ENCODE assay signal across 7 mouse cellular contexts in genomic region chr13:100670181-100670741, GRCm38 (mm10). TPM values are rescaled to one million over a fixed set of nuclear protein-coding genes. Genes with fewer than 3 reads are reported as not detected.
DNase-seq lines count a peak whose midpoint lies in the region; ATAC-seq lines count a peak whose summit lies in the region.

No protein-coding gene starts in this region.

- H3K4me3 ChIP-seq in neural tube, embryonic 11.5 days (ENCODE audit: low read depth, low read length): peak overlapping the region; percentile 51; the same call in 1 of the 2 replicates
- H3K4me3 ChIP-seq in forebrain, embryonic 16.5 days (replicated peaks; ENCODE audit: low read length): peak overlapping the region; percentile 54
- peak overlapping the region; percentile 68 for H3K4me3 ChIP-seq in liver, embryonic 12.5 days

- no peaks in the 10 kb centered on the region for H3K27me3 ChIP-seq in neural tube, embryonic 11.5 days (ENCODE audit: control insufficient read depth, insufficient read depth, low read length)
- no peaks in the 10 kb centered on the region for H3K27me3 ChIP-seq in forebrain, embryonic 16.5 days (replicated peaks; ENCODE audit: control insufficient read depth, insufficient read depth, low read length)
- H3K27me3 ChIP-seq in liver, embryonic 12.5 days (replicated peaks): peaks cover 16% of the 10 kb centered on the region

- peak overlapping the region; percentile 74 for H3K4me2 ChIP-seq in neural tube, embryonic 11.5 days (ENCODE audit: low read depth)
- peak overlapping the region; percentile 86 for H3K4me2 ChIP-seq in forebrain, embryonic 16.5 days (ENCODE audit: low read length)
- peak overlapping the region; percentile 87 for H3K4me2 ChIP-seq in liver, embryonic 12.5 days

- WGBS in neural tube, embryonic 11.5 days: 68% methylated on average over 9 of the region's 9 CpGs
- 59% methylated on average over 9 of the region's 9 CpGs for WGBS in forebrain, embryonic 16.5 days
- WGBS in liver, embryonic 12.5 days (ENCODE audit: insufficient replicate concordance): 16% methylated on average over 9 of the region's 9 CpGs

- no peaks in the 10 kb centered on the region for H3K36me3 ChIP-seq in neural tube, embryonic 11.5 days (ENCODE audit: control insufficient read depth, insufficient read depth, low read length)
- peaks cover 8% of the 10 kb centered on the region; the same call in 1 of the 2 replicates for H3K36me3 ChIP-seq in forebrain, embryonic 16.5 days (ENCODE audit: control insufficient read depth, insufficient read depth)
- H3K36me3 ChIP-seq in liver, embryonic 12.5 days: peaks cover 16% of the 10 kb centered on the region

- no peaks in the 10 kb centered on the region for H3K9me3 ChIP-seq in neural tube, embryonic 11.5 days (ENCODE audit: control insufficient read depth, low read length)
- 0 out of 2 replicates have a peak, but pooled peaks cover 2% of the 10 kb centered on the region for H3K9me3 ChIP-seq in forebrain, embryonic 16.5 days (ENCODE audit: control insufficient read depth, low read length)
- no peaks in the 10 kb centered on the region; the same call in 1 of the 2 replicates for H3K9me3 ChIP-seq in liver, embryonic 12.5 days (replicated peaks)

- H3K27ac ChIP-seq in neural tube, embryonic 11.5 days (ENCODE audit: low read depth, low read length): no peak overlapping the region
- no peak overlapping the region for H3K27ac ChIP-seq in forebrain, embryonic 16.5 days (ENCODE audit: low read length)
- peak overlapping the region; percentile 72 for H3K27ac ChIP-seq in liver, embryonic 12.5 days

- H3K9ac ChIP-seq in neural tube, embryonic 11.5 days (ENCODE audit: low read length): no peak overlapping the region; the same call in 1 of the 2 replicates
- H3K9ac ChIP-seq in forebrain, embryonic 16.5 days (replicated peaks; ENCODE audit: low read depth, low read length): no peak overlapping the region
- peak overlapping the region; percentile 73 for H3K9ac ChIP-seq in liver, embryonic 12.5 days

- no peak for ATAC-seq in neural tube, embryonic 11.5 days (ENCODE audit: insufficient read depth, low FRiP score, low TSS enrichment)
- no peak for ATAC-seq in forebrain, embryonic 16.5 days
- no peak for ATAC-seq in liver, embryonic 12.5 days

- no peaks in the 10 kb centered on the region for H3K4me1 ChIP-seq in neural tube, embryonic 11.5 days (ENCODE audit: control insufficient read depth, insufficient read depth, low read length)
- H3K4me1 ChIP-seq in forebrain, embryonic 16.5 days (replicated peaks; ENCODE audit: control insufficient read depth, insufficient read depth, low read length): peaks cover 11% of the 10 kb centered on the region
- peaks cover 16% of the 10 kb centered on the region; the same call in 1 of the 2 replicates for H3K4me1 ChIP-seq in liver, embryonic 12.5 days

- no peak for DNase-seq in neural tube, embryonic 11.5 days (ENCODE audit: low spot score)
- no peak for DNase-seq in neural tube, embryonic 10.5 days (ENCODE audit: extremely low spot score, low spot score)
- peak; percentile 51 for DNase-seq in yolk sac, embryonic 10.5 days (ENCODE audit: low spot score)
- no peak for DNase-seq in adrenal gland, adult 2 months
- DNase-seq in cerebellum, postnatal 14 days: no peak

RNA-seq across cellular contexts. Expression of gene Ccdc125, which starts 0.7 kb away (rescaled TPM):
- polyA plus RNA-seq in neural tube, embryonic 11.5 days (2014; fragmentation: Nextera tagmentation; extraction: Ambion mirVana): 2.0 and 2.3 TPM in 2 replicates
- polyA plus RNA-seq in forebrain, embryonic 16.5 days (2015; fragmentation: Nextera tagmentation; extraction: Ambion mirVana): 1.2 and 1.4 TPM in 2 replicates
- 6.4 and 6.8 TPM in 2 replicates for polyA plus RNA-seq in liver, embryonic 12.5 days (2016; fragmentation: Nextera tagmentation; extraction: Ambion mirVana)
- total RNA-seq in adrenal gland, adult 2 months (2021): 1 to 10 TPM; 1.1 to 1.5 TPM
- 0.06 and 0.29 TPM in 2 replicates for polyA plus RNA-seq in adrenal gland, adult 2 months (2012; rRNA removed)

RNA-seq across cellular contexts. Expression of gene Taf9, which starts 18.9 kb away (rescaled TPM):
- polyA plus RNA-seq in neural tube, embryonic 11.5 days (2014; fragmentation: Nextera tagmentation; extraction: Ambion mirVana): 16.4 and 18.4 TPM in 2 replicates
- polyA plus RNA-seq in forebrain, embryonic 16.5 days (2015; fragmentation: Nextera tagmentation; extraction: Ambion mirVana): 23.3 and 30.0 TPM in 2 replicates
- polyA plus RNA-seq in liver, embryonic 12.5 days (2016; fragmentation: Nextera tagmentation; extraction: Ambion mirVana): 17.8 and 17.9 TPM in 2 replicates
- 10 to 100 TPM; 12.2 to 16.6 TPM for total RNA-seq in adrenal gland, adult 2 months (2021)
- polyA plus RNA-seq in adrenal gland, adult 2 months (2012; rRNA removed): 0.26 TPM in 1 of 2 replicates, not detected in the other

RNA-seq across cellular contexts. Expression of gene Rad17, which starts 19.4 kb away (rescaled TPM):
- 25.3 and 28.2 TPM in 2 replicates for polyA plus RNA-seq in neural tube, embryonic 11.5 days (2014; fragmentation: Nextera tagmentation; extraction: Ambion mirVana)
- polyA plus RNA-seq in forebrain, embryonic 16.5 days (2015; fragmentation: Nextera tagmentation; extraction: Ambion mirVana): 21.1 and 23.4 TPM in 2 replicates
- 20.0 and 20.3 TPM in 2 replicates for polyA plus RNA-seq in liver, embryonic 12.5 days (2016; fragmentation: Nextera tagmentation; extraction: Ambion mirVana)
- total RNA-seq in adrenal gland, adult 2 months (2021): 10 to 100 TPM; 20.5 to 23.0 TPM
- polyA plus RNA-seq in adrenal gland, adult 2 months (2012; rRNA removed): 1.7 and 2.0 TPM in 2 replicates

RNA-seq across cellular contexts. Expression of gene Ak6, which starts 19.5 kb away (rescaled TPM):
- 334 and 336 TPM in 2 replicates for polyA plus RNA-seq in neural tube, embryonic 11.5 days (2014; fragmentation: Nextera tagmentation; extraction: Ambion mirVana)
- 359 and 367 TPM in 2 replicates for polyA plus RNA-seq in forebrain, embryonic 16.5 days (2015; fragmentation: Nextera tagmentation; extraction: Ambion mirVana)
- polyA plus RNA-seq in liver, embryonic 12.5 days (2016; fragmentation: Nextera tagmentation; extraction: Ambion mirVana): 216 and 222 TPM in 2 replicates
- 10 to 100 TPM; 70.3 to 79.1 TPM for total RNA-seq in adrenal gland, adult 2 months (2021)
- polyA plus RNA-seq in adrenal gland, adult 2 months (2012; rRNA removed): 7.5 and 10.1 TPM in 2 replicates

RNA-seq across cellular contexts. Expression of gene Marveld2, which starts 53.5 kb away (rescaled TPM):
- polyA plus RNA-seq in neural tube, embryonic 11.5 days (2014; fragmentation: Nextera tagmentation; extraction: Ambion mirVana): 2.4 and 2.6 TPM in 2 replicates
- polyA plus RNA-seq in forebrain, embryonic 16.5 days (2015; fragmentation: Nextera tagmentation; extraction: Ambion mirVana): 1.2 and 1.5 TPM in 2 replicates
- 6.2 and 7.1 TPM in 2 replicates for polyA plus RNA-seq in liver, embryonic 12.5 days (2016; fragmentation: Nextera tagmentation; extraction: Ambion mirVana)
- under 1 TPM; 0.32 to 0.55 TPM for total RNA-seq in adrenal gland, adult 2 months (2021)
- polyA plus RNA-seq in adrenal gland, adult 2 months (2012; rRNA removed): 0.25 and 0.30 TPM in 2 replicates

Comparison
In these comparisons a context has a peak if more than half of its experiments do, and no peak if none do; other contexts are left out.
1. RNA of gene Taf9, which starts 18.9 kb away (polyA plus RNA-seq): 23.3 to 30.0 TPM in forebrain, embryonic 16.5 days, 17.8 to 17.9 TPM in liver, embryonic 12.5 days and 16.4 to 18.4 TPM in neural tube, embryonic 11.5 days; 0.26 TPM in adrenal gland, adult 2 months; every median in the first group is over 10 times any median in the second.
2. Peak in every context shown above with its lines, with median percentiles within 50 percentile points of each other: H3K4me2 ChIP-seq and H3K4me3 ChIP-seq.